In the genomic region with DNA sequence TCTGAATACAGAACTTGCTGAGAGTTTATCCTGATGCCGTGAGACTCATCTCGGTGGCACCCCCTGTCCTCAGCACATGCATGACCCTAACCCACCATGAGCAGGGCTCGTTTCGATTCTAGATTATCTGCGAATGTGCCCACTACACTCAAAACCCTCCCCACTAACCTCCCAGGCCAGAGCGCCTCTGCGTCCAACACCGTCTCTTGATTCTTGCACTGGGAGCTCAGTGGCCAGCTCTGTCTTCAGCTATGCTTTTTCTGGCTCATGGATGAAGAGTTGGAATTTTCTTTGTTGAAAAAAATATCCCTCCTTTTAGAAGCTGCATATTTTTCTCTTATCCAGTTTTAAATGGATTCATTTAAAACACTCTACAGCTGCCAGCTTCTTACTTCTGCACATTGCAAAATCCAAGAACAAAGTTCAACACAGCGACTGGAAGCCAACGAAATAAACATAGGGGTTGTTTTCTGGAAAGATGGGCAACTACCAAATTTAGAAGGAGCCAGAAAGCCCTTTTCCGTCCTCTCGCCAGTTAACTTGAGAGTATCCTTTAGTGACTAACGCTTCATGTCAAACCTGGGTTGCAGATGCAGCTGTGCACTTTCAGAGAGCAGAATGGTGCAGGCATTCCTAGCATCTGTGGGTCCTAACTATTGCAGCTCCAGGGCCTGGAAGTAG, we compare ENCODE assay signal across 8 mouse cellular contexts.
A peak's percentile ranks its signal among the peaks of the same experiment; 100 is the strongest.
DNase-seq lines count a peak whose midpoint lies in the region; ATAC-seq and TF ChIP-seq lines count a peak whose summit lies in the region.
"Had no signal": no experiment of that assay in that cellular context is flagged by ENCODE, and none has a peak within 500 bp of the region (broad histone marks: within the 10 kb centered on the region; RNA-seq: fewer than 3 reads in every experiment).

No protein-coding gene starts in this region.

- H3K9ac ChIP-seq in intestine, embryonic 15.5 days = no peak overlapping the region
- H3K9ac ChIP-seq in intestine, postnatal 0 days (ENCODE audit: low read depth, low read length) = no peak overlapping the region
- no peak overlapping the region for H3K9ac ChIP-seq in neural tube, embryonic 13.5 days
- no peak overlapping the region for H3K9ac ChIP-seq in heart, embryonic 16.5 days (ENCODE audit: low read length)
- H3K9ac ChIP-seq: liver, embryonic 14.5 days had no signal

- ATAC-seq in intestine, embryonic 15.5 days = no peak
- ATAC-seq in intestine, postnatal 0 days = no peak
- ATAC-seq in neural tube, embryonic 13.5 days (ENCODE audit: low read depth) = no peak
- no peak for ATAC-seq in heart, embryonic 16.5 days (replicated peaks; ENCODE audit: extremely low read depth, insufficient read depth, low FRiP score)

- H3K4me2 ChIP-seq in intestine, embryonic 15.5 days (replicated peaks) = no peak overlapping the region
- no peak overlapping the region for H3K4me2 ChIP-seq in intestine, postnatal 0 days (replicated peaks; ENCODE audit: low read depth)
- H3K4me2 ChIP-seq in neural tube, embryonic 13.5 days = no peak overlapping the region
- H3K4me2 ChIP-seq in heart, embryonic 16.5 days (ENCODE audit: low read depth, low read length) = no peak overlapping the region

- peaks cover 8% of the 10 kb centered on the region; the same call in 1 of the 2 replicates for H3K4me1 ChIP-seq in intestine, embryonic 15.5 days (replicated peaks)
- peaks cover 7% of the 10 kb centered on the region; the same call in 1 of the 2 replicates for H3K4me1 ChIP-seq in intestine, postnatal 0 days (replicated peaks; ENCODE audit: control insufficient read depth, insufficient read depth, low read length)
- H3K4me1 ChIP-seq in neural tube, embryonic 13.5 days (replicated peaks) = peaks cover 30% of the 10 kb centered on the region
- peaks cover 42% of the 10 kb centered on the region for H3K4me1 ChIP-seq in heart, embryonic 16.5 days (ENCODE audit: control insufficient read depth, insufficient read depth, low read length)

- 0 out of 2 replicates have a peak overlapping the region, but pooled peaks have one; percentile 41 for H3K27ac ChIP-seq in intestine, embryonic 15.5 days
- H3K27ac ChIP-seq in intestine, postnatal 0 days (ENCODE audit: low read depth, low read length) = no peak overlapping the region; the same call in 1 of the 2 replicates
- peak overlapping the region; percentile 39; the same call in 1 of the 2 replicates for H3K27ac ChIP-seq in neural tube, embryonic 13.5 days (replicated peaks)
- H3K27ac ChIP-seq in heart, embryonic 16.5 days (ENCODE audit: low read length) = peak overlapping the region; percentile 65
- H3K27ac ChIP-seq: liver, embryonic 14.5 days had no signal

- no peaks in the 10 kb centered on the region for H3K9me3 ChIP-seq in intestine, embryonic 15.5 days
- H3K9me3 ChIP-seq in intestine, postnatal 0 days (ENCODE audit: control insufficient read depth) = no peaks in the 10 kb centered on the region
- no peaks in the 10 kb centered on the region for H3K9me3 ChIP-seq in neural tube, embryonic 13.5 days
- no peaks in the 10 kb centered on the region; the same call in 1 of the 2 replicates for H3K9me3 ChIP-seq in heart, embryonic 16.5 days (replicated peaks; ENCODE audit: control insufficient read depth, low read length)

- DNase-seq in neural tube, embryonic 10.5 days (ENCODE audit: extremely low spot score, low spot score) = no peak
- no peak for DNase-seq in ovary, postnatal 10 days (ENCODE audit: low spot score)
- DNase-seq in ovary, adult 18-20 months (ENCODE audit: low spot score) = no peak

- 75% methylated on average over 13 of the region's 13 CpGs for WGBS in intestine, embryonic 15.5 days
- WGBS in intestine, postnatal 0 days = 71% methylated on average over 13 of the region's 13 CpGs
- WGBS in neural tube, embryonic 13.5 days = 92% methylated on average over 13 of the region's 13 CpGs
- WGBS in heart, embryonic 16.5 days = 61% methylated on average over 13 of the region's 13 CpGs

- no peaks in the 10 kb centered on the region for H3K27me3 ChIP-seq in intestine, embryonic 15.5 days (replicated peaks)
- no peaks in the 10 kb centered on the region for H3K27me3 ChIP-seq in intestine, postnatal 0 days (replicated peaks; ENCODE audit: control insufficient read depth, insufficient read depth, low read length)
- H3K27me3 ChIP-seq in neural tube, embryonic 13.5 days = no peaks in the 10 kb centered on the region
- H3K27me3 ChIP-seq in heart, embryonic 16.5 days (ENCODE audit: control insufficient read depth, insufficient read depth, low read length) = no peaks in the 10 kb centered on the region

- TF ChIP-seq CTCF in intestine, postnatal 0 days (IDR thresholded peaks at IDR 0.05; ENCODE audit: low read depth) = no peak

- H3K4me3 ChIP-seq in intestine, embryonic 15.5 days (replicated peaks) = no peak overlapping the region
- H3K4me3 ChIP-seq in intestine, postnatal 0 days (ENCODE audit: low read depth, low read length) = no peak overlapping the region
- H3K4me3 ChIP-seq in neural tube, embryonic 13.5 days = no peak overlapping the region
- H3K4me3 ChIP-seq in heart, embryonic 16.5 days (ENCODE audit: low read length) = no peak overlapping the region

- H3K36me3 ChIP-seq in intestine, embryonic 15.5 days = peaks cover 6% of the 10 kb centered on the region; the same call in 1 of the 2 replicates
- H3K36me3 ChIP-seq in intestine, postnatal 0 days (ENCODE audit: control insufficient read depth, insufficient read depth) = peaks cover 13% of the 10 kb centered on the region
- H3K36me3 ChIP-seq in neural tube, embryonic 13.5 days = peaks cover 16% of the 10 kb centered on the region; the same call in 1 of the 2 replicates
- H3K36me3 ChIP-seq in heart, embryonic 16.5 days (ENCODE audit: control insufficient read depth, insufficient read depth) = peaks cover 19% of the 10 kb centered on the region
